Mouse (Mus musculus) kidney, adult 9 months (tissue): Measurements from ENCODE around the gene Nxf1.

Experiments used
- DNase-seq: peaks from one replicate; pipeline ENCODE4 v3.0.0; 2022

Gene Nxf1

GRCm38 (mm10) chr19:8772996-8773395, 16.1 kb downstream of the Nxf1 start:
- no peak for DNase-seq

GRCm38 (mm10) chr19:8773409-8773808, 16.5 kb downstream of the Nxf1 start:
- DNase-seq, result no peak

- DNase-seq, result peak; percentile 97
Measured at GRCm38 (mm10) chr19:8774086-8774835, 17.4 kb downstream of the Nxf1 start, which contains the start of gene Tmem179b. Gene Tmem179b (minus strand): TSS chr19:8774467.

GRCm38 (mm10) chr19:8774951-8775421, 18.1 kb downstream of the Nxf1 start:
- peak; percentile 37 for DNase-seq

DNA sequence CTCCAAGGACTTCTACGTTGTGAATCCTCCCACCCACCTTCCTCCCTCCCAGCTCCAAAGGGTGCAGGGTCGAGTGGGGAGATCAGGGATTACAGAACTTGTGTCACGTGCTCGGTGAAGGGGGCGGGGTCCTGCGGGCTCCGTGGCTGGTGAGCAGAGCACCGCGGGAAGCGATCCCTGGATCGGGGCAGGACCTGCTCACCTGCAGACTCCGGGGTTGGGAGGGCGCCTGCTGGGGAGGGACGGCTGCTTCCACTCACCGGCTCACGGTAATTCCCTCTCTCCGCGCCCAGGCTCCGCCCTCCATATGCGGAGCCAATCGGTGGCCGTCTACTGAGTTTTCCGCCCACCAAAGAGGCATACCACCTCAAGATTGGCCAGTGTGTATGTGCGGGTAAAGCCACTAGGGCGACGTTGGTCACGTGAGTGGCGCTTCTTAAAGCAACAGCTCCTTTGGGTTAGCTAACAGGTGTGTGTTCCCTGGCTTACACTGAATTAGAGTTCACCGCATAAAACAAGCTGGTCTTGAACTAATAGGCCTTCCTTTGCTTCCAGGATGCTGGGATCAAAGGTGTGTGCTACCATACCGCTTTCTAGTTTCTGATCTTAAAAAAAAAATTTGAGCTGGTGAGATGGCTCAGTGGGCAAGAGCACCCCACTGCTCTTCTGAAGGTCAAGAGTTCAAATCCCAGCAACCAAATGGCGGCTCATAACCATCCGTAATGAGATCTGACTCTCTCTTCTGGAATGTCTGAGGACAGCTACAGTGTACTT, 29.3 kb downstream of the Nxf1 start, which contains the start of gene Taf6l:
Taf6l (minus strand) TSS at position 410 of the 774 bp plus-strand sequence.
- DNase-seq, result peak; percentile 98

DNA sequence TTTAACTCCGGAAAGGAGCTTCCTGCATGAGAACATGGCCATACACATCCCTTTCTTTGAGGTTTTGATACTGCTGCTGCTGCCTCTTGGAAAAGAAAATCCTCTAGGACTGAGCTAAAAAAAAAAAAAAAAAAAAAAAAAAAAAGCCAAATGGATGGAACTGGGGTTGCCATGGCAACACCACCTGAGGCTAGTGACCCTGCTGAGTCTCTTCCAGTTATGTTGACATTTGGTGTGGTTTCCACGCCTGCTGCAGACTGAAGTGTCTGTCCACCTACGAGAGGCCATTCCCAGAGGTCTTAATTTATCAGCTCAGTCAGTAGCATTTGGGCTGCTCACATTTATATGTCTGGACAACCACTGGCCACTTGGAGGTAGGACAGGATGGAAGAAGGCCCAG, 31.6 kb downstream of the Nxf1 start:
- DNase-seq, result no peak

DNA sequence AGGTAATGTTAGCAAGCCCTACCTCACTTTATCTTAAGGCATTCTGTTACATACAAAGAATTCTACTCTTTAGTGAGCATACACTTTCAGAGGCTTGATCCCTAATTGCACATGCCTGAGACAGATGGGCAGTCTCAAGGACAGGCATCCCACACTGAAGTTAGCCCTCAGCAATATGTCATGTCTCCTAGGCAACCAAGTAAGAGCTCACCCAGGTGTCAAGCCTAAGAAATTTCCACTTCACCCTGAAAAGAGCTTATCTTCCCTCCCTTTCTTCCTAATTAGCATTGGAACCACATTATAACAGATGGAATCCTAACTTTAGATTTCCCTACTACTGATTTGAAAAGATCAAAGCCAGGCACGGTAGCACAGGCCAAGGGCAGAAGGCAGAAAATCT, 32.3 kb downstream of the Nxf1 start:
- no peak for DNase-seq

- no peak for DNase-seq
Measured at GRCm38 (mm10) chr19:8790171-8790570, 33.3 kb downstream of the Nxf1 start.

- peak; percentile 96 for DNase-seq
Measured at GRCm38 (mm10) chr19:8798264-8798946, 41.5 kb downstream of the Nxf1 start, which contains the start of gene Polr2g. Gene Polr2g (minus strand): TSS chr19:8798577.

- no peak for DNase-seq
Measured at GRCm38 (mm10) chr19:8798947-8799315, 42.1 kb downstream of the Nxf1 start.

DNA sequence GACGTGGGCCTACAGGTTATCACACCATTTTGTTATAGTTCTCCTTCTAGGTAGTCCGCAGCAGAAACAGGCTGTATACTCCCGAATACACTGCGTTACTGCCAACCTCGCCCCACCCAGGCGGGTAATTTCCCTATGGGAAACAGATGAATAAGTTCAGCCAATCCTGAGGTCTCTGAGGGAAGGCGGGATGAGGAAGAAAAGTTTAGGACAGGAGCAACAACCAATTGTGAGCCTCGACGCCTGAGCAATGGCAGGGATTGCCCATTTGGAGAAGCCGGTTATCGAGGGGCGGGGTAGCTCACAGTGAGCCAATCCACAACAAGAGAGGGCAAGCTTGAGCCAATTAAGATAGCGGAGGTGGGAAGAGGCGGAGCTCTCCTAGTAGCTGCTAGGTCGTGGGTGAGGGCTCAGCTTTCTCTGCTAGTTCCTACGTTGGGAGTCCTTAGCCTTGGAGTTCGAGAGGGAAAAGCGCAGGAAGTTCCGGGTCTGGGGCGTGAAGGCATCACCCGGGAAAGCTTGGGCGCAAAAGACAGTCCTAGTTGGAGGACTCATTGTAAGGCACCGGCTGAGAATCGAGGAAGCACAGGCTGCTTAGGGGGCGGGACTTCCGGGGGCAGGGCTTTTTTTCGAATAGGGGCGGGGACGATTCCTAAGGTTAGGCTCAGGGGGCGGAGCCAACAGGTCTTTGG, 45.4 kb downstream of the Nxf1 start, which contains the start of gene Zbtb3:
Zbtb3 (plus strand) TSS at position 426 of the 692 bp plus-strand sequence.
- peak; percentile 98 for DNase-seq

- no peak for DNase-seq
Measured at GRCm38 (mm10) chr19:8803204-8803780, 46.4 kb downstream of the Nxf1 start.

DNA sequence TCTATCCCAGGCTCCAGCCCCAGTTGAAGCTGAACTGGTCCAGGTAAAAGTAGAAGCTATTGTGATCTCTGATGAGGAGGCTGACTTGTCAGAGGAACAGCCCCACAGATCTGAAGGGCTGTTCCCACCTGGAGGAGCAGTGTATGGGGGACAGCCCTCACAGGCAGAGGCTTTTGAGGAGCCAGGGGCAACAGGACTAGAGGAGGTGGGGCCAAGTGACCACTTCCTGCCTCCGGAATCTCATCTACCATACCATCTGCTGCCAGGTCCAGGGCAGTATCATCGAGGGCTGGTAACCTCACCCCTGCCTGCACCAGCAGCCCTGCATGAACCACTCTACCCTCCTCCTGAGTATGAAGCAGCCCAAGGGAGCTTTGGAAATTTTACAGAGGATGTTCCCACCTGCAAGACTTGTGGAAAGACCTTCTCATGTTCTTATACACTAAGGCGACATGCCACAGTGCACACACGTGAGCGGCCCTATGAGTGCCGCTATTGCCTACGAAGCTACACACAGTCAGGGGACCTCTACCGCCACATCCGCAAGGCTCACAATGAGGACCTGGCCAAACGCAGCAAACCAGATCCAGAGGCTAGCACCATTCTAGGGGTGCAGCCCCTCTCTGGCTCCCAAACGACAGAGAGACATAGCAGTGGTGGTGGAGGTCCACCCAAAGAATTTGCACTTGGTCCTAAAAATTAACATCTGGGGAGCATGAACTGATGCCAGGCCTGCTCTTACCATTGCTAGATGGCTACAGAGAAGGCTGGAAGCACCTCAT, 47.2 kb downstream of the Nxf1 start:
- no peak for DNase-seq

DNA sequence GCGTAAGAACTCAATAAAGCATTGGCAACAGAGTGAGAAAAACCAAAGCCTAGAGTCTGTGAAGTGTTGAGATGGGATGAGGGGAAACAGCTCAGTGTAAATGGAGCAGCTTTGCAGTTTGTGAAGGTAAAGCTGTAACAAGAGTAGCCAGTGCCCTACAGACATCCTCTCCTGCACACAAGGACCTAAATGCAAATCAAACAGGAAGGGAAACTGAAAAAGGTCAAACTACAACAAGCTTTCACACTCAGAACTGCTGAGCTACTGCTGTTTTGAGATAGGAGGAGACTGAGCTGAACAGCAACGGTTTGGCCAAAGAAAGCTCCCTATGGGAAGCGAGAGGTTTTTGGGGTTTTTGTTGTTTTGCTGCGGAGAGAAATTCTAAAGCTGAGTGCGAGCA, 49.9 kb downstream of the Nxf1 start:
- DNase-seq, result no peak

DNA sequence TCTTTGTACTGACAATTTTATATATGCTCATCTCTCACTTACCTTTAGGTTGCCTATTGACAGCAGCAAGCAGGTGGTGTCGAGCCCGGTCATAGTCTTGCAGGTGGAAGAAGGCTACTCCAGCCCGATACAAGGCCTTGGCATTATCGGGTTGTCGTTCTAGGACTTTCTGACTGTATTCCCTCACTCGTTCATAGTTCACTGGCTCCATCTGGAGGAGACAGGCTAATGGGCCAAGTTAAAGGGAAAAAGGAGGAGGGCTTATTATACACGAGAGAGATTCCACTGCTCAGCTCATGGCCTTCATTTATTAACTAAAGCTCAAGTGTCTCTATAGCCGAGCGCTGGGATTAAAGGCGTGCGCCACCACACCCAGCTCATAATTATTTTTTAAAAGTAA, 58.9 kb downstream of the Nxf1 start:
- DNase-seq, result peak; percentile 74

DNA sequence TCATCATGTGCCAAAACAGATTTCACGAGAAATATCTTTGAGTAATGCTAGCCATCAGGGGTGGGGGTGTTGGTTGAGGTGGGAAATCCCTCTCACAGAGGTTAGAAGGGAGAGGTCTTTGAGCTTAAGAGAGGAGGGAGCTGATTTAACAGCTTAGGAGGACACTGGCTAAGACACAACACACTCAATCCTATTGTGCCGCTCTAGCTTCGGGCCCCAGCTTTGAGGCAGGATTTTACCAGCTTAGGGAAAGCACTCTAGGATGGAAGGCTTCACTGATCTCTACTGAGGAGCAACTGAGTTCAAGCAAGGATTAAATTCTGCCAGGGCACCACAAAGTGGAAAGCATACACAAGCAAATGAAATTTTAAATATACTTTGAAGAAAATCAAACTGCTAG, 60.1 kb downstream of the Nxf1 start:
- no peak for DNase-seq

GRCm38 (mm10) chr19:8818301-8818798, 61.5 kb downstream of the Nxf1 start:
- no peak for DNase-seq

- DNase-seq, result peak; percentile 99
Measured at GRCm38 (mm10) chr19:8818801-8819595, 62.1 kb downstream of the Nxf1 start, which contains the start of gene Ttc9c. Gene Ttc9c (minus strand): TSS chr19:8819333.

DNA sequence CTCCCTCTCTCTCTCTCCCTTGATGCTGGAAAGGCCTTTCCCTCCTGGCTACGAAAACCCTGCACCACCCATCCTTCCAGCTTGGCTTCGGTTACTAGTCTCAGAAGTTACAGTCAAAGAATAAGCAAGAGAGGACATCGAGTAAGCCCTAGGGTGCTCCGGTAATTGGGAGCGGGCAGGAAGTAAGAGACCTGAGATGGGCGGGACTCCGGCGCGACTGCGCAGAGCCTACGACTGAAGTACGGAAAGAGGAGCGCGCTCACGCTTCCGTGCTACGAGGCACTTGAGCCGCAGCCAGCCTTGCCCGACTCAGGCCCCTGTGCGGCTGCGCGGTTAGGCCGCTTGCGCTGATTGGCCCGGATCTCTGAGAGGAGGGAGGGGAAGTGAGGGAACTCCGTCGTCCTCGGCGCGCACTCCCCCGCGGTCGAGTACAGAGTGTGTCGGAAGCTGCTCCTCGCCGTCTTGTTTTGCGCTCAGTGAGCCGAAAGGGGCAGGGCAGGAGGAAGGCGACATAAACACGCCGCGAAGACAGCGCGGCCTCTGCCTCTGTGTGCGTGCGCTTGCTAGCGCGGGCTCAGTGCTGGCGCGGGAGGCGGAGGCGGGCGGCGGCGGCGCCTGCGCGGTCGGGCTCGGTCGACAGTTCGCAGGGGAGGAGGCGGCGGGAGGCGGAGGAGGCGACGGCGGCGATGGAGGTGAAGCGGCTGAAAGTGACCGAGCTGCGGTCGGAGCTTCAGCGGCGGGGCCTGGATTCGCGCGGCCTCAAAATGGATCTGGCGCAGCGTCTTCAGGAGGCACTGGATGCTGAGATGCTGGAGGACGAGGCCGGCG, 62.9 kb downstream of the Nxf1 start, which contains the start of gene Hnrnpul2:
Hnrnpul2 (plus strand) TSS at position 415 of the 828 bp plus-strand sequence.
- peak; percentile 99 for DNase-seq
